Mouse (Mus musculus): ENCODE results near the gene Gm16181. TPM values are rescaled to one million over a fixed set of nuclear protein-coding genes. Genes with fewer than 3 reads are reported as not detected.

The Gm16181 gene
- polyA plus RNA-seq, 1 experiment = not detected

- Histone ChIP-seq H3K27me3 (ENCODE audit: control insufficient read depth, insufficient read depth, low read length) (no peaks in the 10 kb centered on the region), H3K4me3 (ENCODE audit: control insufficient read depth, insufficient read depth, low read length) (no peak overlapping the region), H3K27ac (ENCODE audit: control insufficient read depth, insufficient read depth, low read length) (no peak overlapping the region), H3K4me1 (replicated peaks; ENCODE audit: control insufficient read depth, insufficient read depth, low read length) (peaks cover 24% of the 10 kb centered on the region), H3K36me3 (ENCODE audit: control insufficient read depth, insufficient read depth, low read length) (no peaks in the 10 kb centered on the region)
- 70% methylated on average over 3 of the region's 3 CpGs for WGBS
- no peak for DNase-seq
- TF ChIP-seq POLR2A (IDR thresholded peaks at IDR 0.05; ENCODE audit: control insufficient read depth, extremely low read depth, insufficient read depth, low read length, poor library complexity) (no peak), CTCF (IDR thresholded peaks at IDR 0.05; ENCODE audit: borderline replicate concordance, control insufficient read depth, extremely low read depth, insufficient read depth, low read length, poor library complexity) (no peak)
Observed at GRCm38 (mm10) chr17:35210593-35210992, 10.0 kb upstream of the Gm16181 start.

- Histone ChIP-seq H3K27me3 (ENCODE audit: control insufficient read depth, insufficient read depth, low read length) (no peaks in the 10 kb centered on the region), H3K27ac (ENCODE audit: control insufficient read depth, insufficient read depth, low read length) (no peak overlapping the region), H3K36me3 (ENCODE audit: control insufficient read depth, insufficient read depth, low read length) (no peaks in the 10 kb centered on the region), H3K4me1 (replicated peaks; ENCODE audit: control insufficient read depth, insufficient read depth, low read length) (peaks cover 24% of the 10 kb centered on the region), H3K4me3 (ENCODE audit: control insufficient read depth, insufficient read depth, low read length) (no peak overlapping the region)
- DNase-seq = no peak
- WGBS = 96% methylated on average over 5 of the region's 5 CpGs
- TF ChIP-seq POLR2A (IDR thresholded peaks at IDR 0.05; ENCODE audit: control insufficient read depth, extremely low read depth, insufficient read depth, low read length, poor library complexity) (no peak), CTCF (IDR thresholded peaks at IDR 0.05; ENCODE audit: borderline replicate concordance, control insufficient read depth, extremely low read depth, insufficient read depth, low read length, poor library complexity) (no peak)
Observed at GRCm38 (mm10) chr17:35213071-35213470, 7.6 kb upstream of the Gm16181 start.

DNA sequence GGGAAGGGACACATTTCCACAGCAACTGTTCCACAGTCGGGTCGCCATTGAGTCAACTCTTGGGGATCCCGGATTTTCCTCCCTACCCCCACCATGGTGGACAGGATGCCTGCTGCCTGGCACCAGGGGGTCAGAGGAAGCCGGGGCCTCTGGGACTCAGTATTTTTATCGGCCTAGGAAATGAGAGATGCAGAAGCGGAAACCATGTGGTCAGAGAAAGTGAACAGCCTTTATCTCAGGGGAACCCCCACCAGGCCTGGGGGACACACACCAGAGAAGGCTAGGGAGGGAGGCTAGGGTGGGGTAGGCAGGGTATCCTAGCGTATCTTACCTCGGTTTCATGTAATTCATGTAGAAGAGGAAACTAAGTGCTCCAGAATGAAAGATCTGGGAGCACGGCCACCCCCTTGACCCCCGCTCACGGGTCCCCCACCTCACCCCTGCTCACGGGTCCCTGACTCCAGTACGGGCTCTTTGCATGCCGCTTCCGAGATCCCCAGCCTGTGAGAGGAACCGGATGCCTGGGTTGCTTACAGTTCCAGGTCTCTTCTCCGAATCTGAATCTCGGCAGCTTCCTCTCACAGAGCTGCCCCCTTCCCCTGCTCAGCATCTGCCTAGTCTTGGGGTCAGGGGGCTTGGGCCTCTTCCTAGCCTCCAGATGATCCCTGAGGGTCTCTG, 2.0 kb upstream of the Gm16181 start:
- TF ChIP-seq POLR2A (IDR thresholded peaks at IDR 0.05; ENCODE audit: control insufficient read depth, extremely low read depth, insufficient read depth, low read length, poor library complexity) = no peak
- H3K4me3 ChIP-seq (ENCODE audit: control insufficient read depth, insufficient read depth, low read length) = no peak overlapping the region
- H3K4me1 ChIP-seq (replicated peaks; ENCODE audit: control insufficient read depth, insufficient read depth, low read length) = peaks cover 57% of the 10 kb centered on the region
- DNase-seq = no peak
- H3K27me3 ChIP-seq (ENCODE audit: control insufficient read depth, insufficient read depth, low read length) = no peaks in the 10 kb centered on the region
- no peak overlapping the region for H3K27ac ChIP-seq (ENCODE audit: control insufficient read depth, insufficient read depth, low read length)
- WGBS = 14% methylated on average over 18 of the region's 18 CpGs
- no peaks in the 10 kb centered on the region for H3K36me3 ChIP-seq (ENCODE audit: control insufficient read depth, insufficient read depth, low read length)

GRCm38 (mm10) chr17:35219601-35220041, 1.0 kb upstream of the Gm16181 start:
- Histone ChIP-seq H3K27ac (ENCODE audit: control insufficient read depth, insufficient read depth, low read length) (peak overlapping the region; percentile 15; the same call in 1 of the 2 replicates), H3K4me1 (replicated peaks; ENCODE audit: control insufficient read depth, insufficient read depth, low read length) (peaks cover 55% of the 10 kb centered on the region), H3K36me3 (ENCODE audit: control insufficient read depth, insufficient read depth, low read length) (no peaks in the 10 kb centered on the region), H3K27me3 (ENCODE audit: control insufficient read depth, insufficient read depth, low read length) (no peaks in the 10 kb centered on the region), H3K4me3 (ENCODE audit: control insufficient read depth, insufficient read depth, low read length) (no peak overlapping the region)
- peak; percentile 72 for DNase-seq
- no peak for TF ChIP-seq CTCF (IDR thresholded peaks at IDR 0.05; ENCODE audit: borderline replicate concordance, control insufficient read depth, extremely low read depth, insufficient read depth, low read length, poor library complexity)
- WGBS = 8% methylated on average over 6 of the region's 6 CpGs

DNA sequence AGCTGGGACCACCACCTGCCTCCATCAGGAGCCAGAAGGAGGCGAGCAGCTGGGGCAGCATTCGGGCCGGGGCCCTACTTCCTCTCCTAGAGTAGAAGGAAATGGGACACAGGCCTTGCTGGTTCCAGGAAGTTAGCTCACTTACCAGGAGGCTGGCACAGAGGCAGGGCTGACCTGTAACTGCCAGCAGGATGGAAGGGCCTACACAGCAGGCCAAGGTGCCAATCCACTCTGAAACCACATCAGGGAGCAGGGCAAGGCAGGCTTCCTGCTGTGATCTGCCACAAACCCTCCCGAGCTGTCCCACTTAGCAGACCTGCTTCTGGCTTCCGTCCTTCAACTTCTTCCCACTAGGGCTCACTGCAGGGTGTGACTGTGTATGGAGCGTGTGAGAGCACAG, 1.7 kb downstream of the Gm16181 start:
- H3K4me3 ChIP-seq (ENCODE audit: control insufficient read depth, insufficient read depth, low read length) = no peak overlapping the region
- H3K36me3 ChIP-seq (ENCODE audit: control insufficient read depth, insufficient read depth, low read length) = no peaks in the 10 kb centered on the region
- WGBS = 9% methylated on average over 6 of the region's 6 CpGs

GRCm38 (mm10) chr17:35224641-35225040, 4.0 kb downstream of the Gm16181 start:
- Histone ChIP-seq H3K4me3 (ENCODE audit: control insufficient read depth, insufficient read depth, low read length) (no peak overlapping the region), H3K27ac (ENCODE audit: control insufficient read depth, insufficient read depth, low read length) (no peak overlapping the region), H3K36me3 (ENCODE audit: control insufficient read depth, insufficient read depth, low read length) (peaks cover 3% of the 10 kb centered on the region; the same call in 1 of the 2 replicates), H3K27me3 (ENCODE audit: control insufficient read depth, insufficient read depth, low read length) (no peaks in the 10 kb centered on the region), H3K4me1 (replicated peaks; ENCODE audit: control insufficient read depth, insufficient read depth, low read length) (peaks cover 49% of the 10 kb centered on the region)
- DNase-seq = no peak
- 97% methylated on average over 4 of the region's 4 CpGs for WGBS
- TF ChIP-seq CTCF (IDR thresholded peaks at IDR 0.05; ENCODE audit: borderline replicate concordance, control insufficient read depth, extremely low read depth, insufficient read depth, low read length, poor library complexity) (no peak), POLR2A (IDR thresholded peaks at IDR 0.05; ENCODE audit: control insufficient read depth, extremely low read depth, insufficient read depth, low read length, poor library complexity) (no peak)

More for the DNA sequence above, 1.7 kb downstream of the Gm16181 start:
- Histone ChIP-seq H3K4me1 (replicated peaks; ENCODE audit: control insufficient read depth, insufficient read depth, low read length) (peaks cover 58% of the 10 kb centered on the region), H3K27ac (ENCODE audit: control insufficient read depth, insufficient read depth, low read length) (peak overlapping the region; percentile 85), H3K27me3 (ENCODE audit: control insufficient read depth, insufficient read depth, low read length) (no peaks in the 10 kb centered on the region)
- TF ChIP-seq CTCF (IDR thresholded peaks at IDR 0.05; ENCODE audit: borderline replicate concordance, control insufficient read depth, extremely low read depth, insufficient read depth, low read length, poor library complexity) (peak; percentile 59; the same call in 1 of the 2 replicates), POLR2A (IDR thresholded peaks at IDR 0.05; ENCODE audit: control insufficient read depth, extremely low read depth, insufficient read depth, low read length, poor library complexity) (peak; percentile 31; the same call in 1 of the 2 replicates)
- peak; percentile 63 for DNase-seq

GRCm38 (mm10) chr17:35225456-35225855, 4.8 kb downstream of the Gm16181 start:
- TF ChIP-seq POLR2A (IDR thresholded peaks at IDR 0.05; ENCODE audit: control insufficient read depth, extremely low read depth, insufficient read depth, low read length, poor library complexity) = no peak
- TF ChIP-seq CTCF (IDR thresholded peaks at IDR 0.05; ENCODE audit: borderline replicate concordance, control insufficient read depth, extremely low read depth, insufficient read depth, low read length, poor library complexity) = no peak
- Histone ChIP-seq H3K36me3 (ENCODE audit: control insufficient read depth, insufficient read depth, low read length) (peaks cover 4% of the 10 kb centered on the region; the same call in 1 of the 2 replicates), H3K4me1 (replicated peaks; ENCODE audit: control insufficient read depth, insufficient read depth, low read length) (peaks cover 41% of the 10 kb centered on the region), H3K27me3 (ENCODE audit: control insufficient read depth, insufficient read depth, low read length) (no peaks in the 10 kb centered on the region), H3K4me3 (ENCODE audit: control insufficient read depth, insufficient read depth, low read length) (no peak overlapping the region), H3K27ac (ENCODE audit: control insufficient read depth, insufficient read depth, low read length) (no peak overlapping the region)
- no peak for DNase-seq
- 98% methylated on average over 5 of the region's 5 CpGs for WGBS

Data from thymus, adult 2 months (tissue).